Mouse (Mus musculus) layer of hippocampus, adult 9-10 months (tissue): ENCODE data around the gene Gltpd2.
"Not testable (repeated sequence)": the region's sequence is repeated elsewhere in the genome, so short reads cannot be mapped to it uniquely, and the experiment has no call there.

Experiments
- DNase-seq: peaks from one replicate; pipeline ENCODE4 v3.0.0; 2022; ENCODE audit warnings: low spot score

Gene Gltpd2

GRCm38 (mm10) chr11:70516352-70516751 lies 2.6 kb upstream of the Gltpd2 start:
- DNase-seq, result no peak

- DNase-seq, result no peak
Observed at GRCm38 (mm10) chr11:70518436-70518835, 560 bp upstream of the Gltpd2 start.

- no peak for DNase-seq
Observed at GRCm38 (mm10) chr11:70520178-70520769, 1.3 kb downstream of the Gltpd2 start.

GRCm38 (mm10) chr11:70523306-70523989 lies 4.5 kb downstream of the Gltpd2 start:
- not testable (repeated sequence) for DNase-seq

- no peak for DNase-seq
Observed at GRCm38 (mm10) chr11:70524782-70525181, 5.8 kb downstream of the Gltpd2 start.

- peak; percentile 89 for DNase-seq
Observed at GRCm38 (mm10) chr11:70525184-70525678, 6.2 kb downstream of the Gltpd2 start, which contains the start of gene Psmb6. Gene Psmb6, plus strand, starts transcription at chr11:70525367.

- DNase-seq, result no peak
Observed at GRCm38 (mm10) chr11:70525726-70526125, 6.7 kb downstream of the Gltpd2 start.

- no peak for DNase-seq
Observed at GRCm38 (mm10) chr11:70526211-70526610, 7.2 kb downstream of the Gltpd2 start.

- DNase-seq, result no peak
Observed at GRCm38 (mm10) chr11:70528610-70529009, 9.6 kb downstream of the Gltpd2 start.

- not testable (repeated sequence) for DNase-seq
Observed at GRCm38 (mm10) chr11:70531065-70531464, 12.1 kb downstream of the Gltpd2 start.

GRCm38 (mm10) chr11:70532839-70533238 lies 13.8 kb downstream of the Gltpd2 start, which contains the start of gene Gm40193:
Gene Gm40193, minus strand, starts transcription at chr11:70532939.
- no peak for DNase-seq

- no peak for DNase-seq
Observed at GRCm38 (mm10) chr11:70539423-70539822, 20.4 kb downstream of the Gltpd2 start.

- DNase-seq, result no peak
Observed at GRCm38 (mm10) chr11:70539877-70540587, 21.0 kb downstream of the Gltpd2 start, which contains the start of gene Pld2. Gene Pld2, plus strand, starts transcription at chr11:70540064.

GRCm38 (mm10) chr11:70540928-70541327 lies 21.9 kb downstream of the Gltpd2 start:
- no peak for DNase-seq

GRCm38 (mm10) chr11:70541415-70541814 lies 22.4 kb downstream of the Gltpd2 start:
- DNase-seq, result no peak

GRCm38 (mm10) chr11:70544496-70544895 lies 25.5 kb downstream of the Gltpd2 start:
- DNase-seq, result no peak

GRCm38 (mm10) chr11:70551526-70551925 lies 32.5 kb downstream of the Gltpd2 start:
- DNase-seq, result no peak

GRCm38 (mm10) chr11:70553940-70554339 lies 34.9 kb downstream of the Gltpd2 start:
- no peak for DNase-seq

- no peak for DNase-seq
Observed at GRCm38 (mm10) chr11:70557545-70557944, 38.5 kb downstream of the Gltpd2 start.

- no peak for DNase-seq
Observed at GRCm38 (mm10) chr11:70561937-70562286, 42.9 kb downstream of the Gltpd2 start.

GRCm38 (mm10) chr11:70562287-70562994 lies 43.4 kb downstream of the Gltpd2 start, which contains the start of gene Mink1:
Gene Mink1, plus strand, starts transcription at chr11:70562881.
- peak; percentile 77 for DNase-seq

- no peak for DNase-seq
Observed at GRCm38 (mm10) chr11:70562995-70563469, 44.0 kb downstream of the Gltpd2 start.
